In the genomic region with DNA sequence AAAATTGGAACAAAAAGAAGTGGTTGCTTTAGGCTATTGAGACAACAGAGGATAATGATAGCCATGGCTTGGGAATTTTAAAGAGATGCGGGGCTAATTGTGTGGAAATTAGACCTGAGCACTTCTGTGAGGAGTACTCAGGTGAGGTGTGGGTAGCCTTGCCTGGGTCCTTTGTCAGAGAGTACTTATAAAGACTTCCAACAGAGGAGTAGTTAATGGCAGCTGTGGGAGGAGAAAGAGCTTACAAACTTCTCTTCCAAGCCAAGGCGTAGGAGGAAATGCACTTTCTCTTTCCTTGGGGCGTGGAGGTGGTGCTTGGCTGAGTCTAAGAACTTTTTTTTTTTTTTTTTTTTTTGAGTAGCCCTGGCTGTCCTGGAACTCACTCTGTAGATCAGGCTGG, we compare ENCODE assay signal across 17 mouse cellular contexts.
DNase-seq lines count a peak whose midpoint lies in the region.
"Had no signal": no experiment of that assay in that cellular context is flagged by ENCODE, and none has a peak within 500 bp of the region (broad histone marks: within the 10 kb centered on the region; RNA-seq: fewer than 3 reads in every experiment).

No protein-coding gene starts in this region.

- DNase-seq in right cerebral cortex, adult 18-20 months = peak; percentile 57
- no peak for DNase-seq in right cerebral cortex, postnatal 10 days (ENCODE audit: low spot score in 2 of 2)
- DNase-seq in R1 (ENCODE audit: low read depth, low spot score) = peak; percentile 96
- DNase-seq in fat pad, adult 2 months (ENCODE audit: extremely low read depth, low read depth, low spot score) = peak; percentile 76
- DNase-seq in kidney, adult 18-20 months = no peak
- DNase-seq in urinary bladder, postnatal 4 days (ENCODE audit: low spot score in 2 of 2) = no peak
- no peak for DNase-seq in urinary bladder, postnatal 14 days (ENCODE audit: low spot score)
- DNase-seq: adrenal gland, adult 8-10 months; adrenal gland, postnatal 25 days; cerebellum, adult 18-20 months; cerebellum, adult 9-10 months; cerebellum, postnatal 25 days; gastrocnemius, adult 2 months; gastrocnemius, postnatal 14 days; heart, adult 2 months; heart, postnatal 14 days; kidney, adult 11 months had no signal

Comparison
In these comparisons a context has a peak if more than half of its experiments do, and no peak if none do; other contexts are left out.
1. DNase-seq: peak in right cerebral cortex, adult 18-20 months (single experiment), R1 (single experiment) and fat pad, adult 2 months (single experiment); none in right cerebral cortex, postnatal 10 days (0 of 2), kidney, adult 18-20 months (single experiment), urinary bladder, postnatal 4 days (0 of 2) and urinary bladder, postnatal 14 days (single experiment).